Mouse (Mus musculus) CD4-positive, CD25-positive, alpha-beta regulatory T cell (primary cell): Measurements from ENCODE around the gene Prss44. TPM values are rescaled to one million over a fixed set of nuclear protein-coding genes. Genes with fewer than 3 reads are reported as not detected.

Source experiments
- polyA plus RNA-seq: library from polyadenylated mRNA; unstranded; fragments of 100-300 nt; shearing (Covaris generic); gene quantifications from one replicate; pipeline ENCODE4 v1.2.1, GENCODE M21; 2017

Prss44 gene
- not detected for polyA plus RNA-seq

DNA sequence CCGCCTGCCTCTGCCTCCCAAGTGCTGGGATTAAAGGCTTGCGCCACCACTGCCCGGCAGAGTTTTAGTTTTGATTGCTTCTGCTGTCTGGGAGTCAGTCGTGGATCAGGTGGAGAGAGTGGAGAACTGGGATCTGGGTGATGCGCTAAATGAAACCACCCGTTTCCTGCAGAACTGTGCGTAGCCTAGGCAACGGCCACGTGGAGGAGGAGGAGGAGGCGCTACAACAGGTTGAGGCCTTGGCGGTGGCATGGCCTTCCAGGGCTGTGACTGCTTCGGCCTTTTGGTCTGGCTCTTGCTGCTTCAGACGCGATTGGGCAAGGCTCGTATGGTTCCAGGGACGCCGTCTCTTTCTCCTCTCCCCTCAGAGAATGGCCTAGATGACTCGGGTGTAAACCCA, at the start of gene Prss44:
Gene Prss44, plus strand, starts transcription at position 206 of the 400 bp plus-strand sequence.

DNA sequence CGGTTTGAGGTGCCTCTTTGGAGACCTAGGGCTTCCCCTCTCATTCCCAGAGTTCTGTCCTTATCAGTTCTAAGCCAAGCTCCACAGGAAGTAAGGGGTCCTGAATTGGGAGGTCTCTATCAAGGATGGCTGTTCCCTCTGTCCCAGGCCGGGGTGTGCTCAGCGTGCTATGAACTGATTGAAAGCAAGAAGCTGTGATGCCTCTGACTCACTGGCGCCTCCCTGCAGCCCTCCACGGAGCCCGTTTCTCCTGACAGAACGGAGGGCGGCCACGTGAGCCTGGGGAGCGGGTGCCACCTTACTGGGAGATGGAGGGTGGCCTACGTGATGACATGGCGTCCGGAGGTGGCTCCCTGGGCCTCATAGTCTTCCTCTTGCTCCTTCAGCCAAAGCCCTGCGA, 15.9 kb upstream of the Prss44 start, which contains the start of gene Prss42:
Gene Prss42, plus strand, starts transcription at position 301 of the 400 bp plus-strand sequence.

DNA sequence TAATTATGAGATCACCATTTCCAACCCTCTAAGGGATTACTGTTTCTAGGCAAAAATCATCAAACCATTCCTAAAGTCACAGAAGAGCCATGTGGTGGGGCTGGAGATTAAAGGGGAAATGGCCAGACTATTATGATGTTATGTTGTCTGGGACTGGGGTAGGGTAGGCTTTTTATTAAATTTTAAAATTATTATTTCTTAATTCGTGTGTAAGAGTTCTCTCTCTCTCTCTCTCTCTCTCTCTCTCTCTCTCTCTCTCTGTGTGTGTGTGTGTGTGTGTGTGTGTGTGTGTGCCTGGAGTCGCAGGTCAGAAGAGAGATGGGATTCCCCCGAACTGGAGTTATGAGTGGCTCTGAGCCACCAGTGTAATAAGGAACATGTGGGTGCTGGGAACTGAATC, 12.6 kb downstream of the Prss44 start, which contains the start of gene Prss43:
Gene Prss43, plus strand, starts transcription at position 301 of the 400 bp plus-strand sequence.

DNA sequence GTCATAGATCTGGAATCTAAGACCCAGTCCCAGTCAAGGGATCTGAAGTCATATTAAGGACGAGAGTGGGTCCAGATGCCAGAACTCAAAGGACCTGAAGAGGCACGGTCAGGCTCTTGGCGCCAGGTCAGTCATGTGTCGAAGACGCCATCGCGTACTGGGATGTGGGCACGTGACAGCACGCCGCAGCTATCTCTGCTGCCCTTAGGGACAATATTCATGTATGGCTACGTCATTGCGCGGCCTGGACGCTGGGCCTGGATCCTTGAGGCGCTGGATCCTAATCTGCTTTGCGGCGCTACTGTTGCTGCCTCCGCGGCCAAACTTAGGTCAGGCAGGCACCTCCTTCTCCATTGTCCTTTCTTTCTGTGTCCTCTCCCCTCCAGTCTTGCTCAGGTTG, 20.6 kb downstream of the Prss44 start, which contains the start of gene Prss45:
Gene Prss45, plus strand, starts transcription at position 178 of the 400 bp plus-strand sequence.

DNA sequence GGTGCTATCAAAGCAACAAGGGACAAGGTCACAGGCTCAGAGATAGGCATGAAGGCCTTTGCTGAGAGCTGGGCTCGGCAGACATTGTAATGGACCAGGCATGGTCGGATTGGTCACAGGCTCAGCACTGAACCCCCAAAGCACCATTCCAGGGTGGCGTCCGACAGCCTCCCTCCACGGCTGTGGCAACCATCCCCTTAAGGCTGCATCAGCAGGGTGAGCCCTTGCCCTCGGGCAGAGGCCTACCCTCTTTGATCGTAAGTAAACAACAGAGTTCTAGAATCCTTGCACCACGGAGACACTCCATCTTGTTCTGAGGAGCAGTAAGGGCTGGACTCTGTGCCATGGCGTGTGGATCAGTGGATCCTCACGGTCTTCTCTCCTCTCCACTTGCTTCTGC, 30.4 kb downstream of the Prss44 start, which contains the start of gene Prss46:
Gene Prss46, plus strand, starts transcription at position 301 of the 400 bp plus-strand sequence.

DNA sequence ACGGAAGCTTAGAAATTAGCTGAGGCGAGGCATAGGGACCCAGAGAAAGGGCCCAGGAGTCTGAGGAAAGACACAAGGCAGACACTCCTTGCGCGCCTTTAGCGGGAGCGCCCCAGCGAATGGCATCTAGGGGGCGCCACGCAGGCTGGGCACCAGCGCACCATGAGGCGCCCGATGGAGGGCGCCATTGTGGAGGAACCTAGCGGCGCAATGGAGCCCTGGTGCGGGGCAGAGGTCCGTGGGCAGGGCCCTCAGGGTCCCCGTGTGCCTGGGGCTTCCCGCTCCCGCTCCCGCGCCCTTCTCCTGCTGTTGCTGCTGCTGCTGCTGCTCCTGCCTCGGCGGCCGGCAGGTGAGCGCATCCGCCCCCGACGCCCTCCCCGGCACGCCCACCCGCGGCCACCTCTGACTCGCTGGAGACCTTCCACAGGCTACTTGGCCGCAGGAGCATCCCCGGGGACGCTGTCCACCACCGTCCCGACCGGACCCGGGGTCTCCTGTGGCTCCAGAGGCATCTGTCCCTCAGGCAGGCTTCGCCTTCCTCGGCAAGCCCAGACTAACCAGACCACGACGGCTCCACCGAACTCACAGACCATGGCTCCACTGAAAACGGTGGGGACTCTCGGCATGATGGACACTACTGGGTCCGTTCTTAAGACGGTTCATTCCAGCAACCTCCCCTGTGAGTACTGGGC, 44.1 kb downstream of the Prss44 start, which contains the start of gene Prss50:
Gene Prss50, plus strand, starts transcription at position 187 of the 692 bp plus-strand sequence.

Other genes with a start within 250 kb of the Prss44 start
- gene Nradd, start 189.5 kb upstream of the Prss44 start, polyA plus RNA-seq, result 1.9 TPM
- gene Nbeal2, start 159.8 kb upstream of the Prss44 start, polyA plus RNA-seq, result 48.9 TPM
- 271 TPM for gene Ccdc12, start 157.5 kb upstream of the Prss44 start, polyA plus RNA-seq
- not detected for gene Myl3, start 72.1 kb upstream of the Prss44 start, polyA plus RNA-seq
- gene Pth1r, start 66.8 kb upstream of the Prss44 start, polyA plus RNA-seq, result not detected
- gene Prss42, start 15.8 kb upstream of the Prss44 start, polyA plus RNA-seq, result 0.11 TPM
- gene Prss43, start 12.7 kb downstream of the Prss44 start, polyA plus RNA-seq, result not detected
- gene Prss45, start 20.6 kb downstream of the Prss44 start, polyA plus RNA-seq, result not detected
- not detected for gene Prss46, start 30.5 kb downstream of the Prss44 start, polyA plus RNA-seq
- not detected for gene Prss50, start 44.0 kb downstream of the Prss44 start, polyA plus RNA-seq
- 36.7 TPM for gene Als2cl, start 65.9 kb downstream of the Prss44 start, polyA plus RNA-seq
- gene Tmie, start 66.1 kb downstream of the Prss44 start, polyA plus RNA-seq, result 11.3 TPM
- gene Fam240a, start 102.9 kb downstream of the Prss44 start, polyA plus RNA-seq, result 0.89 TPM
- gene Tdgf1, start 132.2 kb downstream of the Prss44 start, polyA plus RNA-seq, result 2.3 TPM
- 0.07 TPM for gene Lrrc2, start 137.6 kb downstream of the Prss44 start, polyA plus RNA-seq
- not detected for gene Rtp3, start 176.6 kb downstream of the Prss44 start, polyA plus RNA-seq
- gene Ltf, start 205.3 kb downstream of the Prss44 start, polyA plus RNA-seq, result not detected
- 9.4 TPM for gene Ccrl2, start 243.5 kb downstream of the Prss44 start, polyA plus RNA-seq